Mouse (Mus musculus): ENCODE measurements around the gene Dusp14.

Dusp14 gene

GRCm38 (mm10) chr11:84069034-84069370 lies at the start of gene Dusp14:
Gene Dusp14 (minus strand): TSS chr11:84069261.
- DNase-seq (ENCODE audit: low read depth) = no peak

- DNase-seq (ENCODE audit: low read depth) = no peak
Measured at GRCm38 (mm10) chr11:84117431-84117830, 48.4 kb upstream of the Dusp14 start.

DNA sequence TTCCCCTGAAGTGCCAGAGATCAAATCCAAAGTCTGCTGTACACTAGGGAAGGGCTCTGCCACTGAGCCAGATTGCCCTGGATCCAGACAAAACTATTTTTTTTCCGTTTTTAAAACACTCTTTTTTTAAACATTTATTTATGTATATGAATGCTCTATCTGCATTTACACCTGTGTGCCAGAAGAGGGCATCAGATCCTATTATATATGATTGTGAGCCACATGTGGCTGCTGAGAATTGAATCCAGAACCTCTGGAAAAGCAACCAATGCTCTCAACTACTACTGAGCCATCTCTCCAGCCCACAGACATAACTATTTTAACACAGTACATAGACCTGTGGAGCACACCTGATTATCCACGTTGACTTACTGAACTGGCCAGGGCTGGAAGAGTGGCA lies 47.2 kb upstream of the Dusp14 start:
- DNase-seq (ENCODE audit: low read depth) = no peak

DNA sequence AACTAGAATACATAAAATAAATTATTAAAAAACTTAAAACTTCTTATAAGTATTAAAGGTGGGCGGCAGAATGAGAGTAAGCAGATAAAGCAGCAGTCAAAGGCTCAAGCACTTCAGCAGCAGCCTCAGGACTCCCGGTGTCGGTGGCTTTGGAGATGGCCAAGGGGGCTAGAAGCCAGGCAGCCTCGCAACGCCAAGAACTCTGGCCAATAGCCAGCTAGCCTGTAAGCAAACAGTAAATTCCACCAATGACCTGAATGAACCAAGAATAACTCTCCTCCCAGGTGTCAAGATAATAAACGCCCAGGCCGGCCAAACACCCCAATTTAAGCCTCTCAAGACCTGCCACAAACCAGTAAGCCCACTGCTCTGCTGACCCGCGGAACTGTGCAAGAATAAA lies 46.6 kb upstream of the Dusp14 start:
- DNase-seq (ENCODE audit: low read depth) = no peak

GRCm38 (mm10) chr11:84113623-84114022 lies 44.6 kb upstream of the Dusp14 start:
- no peak for DNase-seq (ENCODE audit: low read depth)

- no peak for DNase-seq (ENCODE audit: low read depth)
Measured at GRCm38 (mm10) chr11:84107137-84107536, 38.1 kb upstream of the Dusp14 start.

DNA sequence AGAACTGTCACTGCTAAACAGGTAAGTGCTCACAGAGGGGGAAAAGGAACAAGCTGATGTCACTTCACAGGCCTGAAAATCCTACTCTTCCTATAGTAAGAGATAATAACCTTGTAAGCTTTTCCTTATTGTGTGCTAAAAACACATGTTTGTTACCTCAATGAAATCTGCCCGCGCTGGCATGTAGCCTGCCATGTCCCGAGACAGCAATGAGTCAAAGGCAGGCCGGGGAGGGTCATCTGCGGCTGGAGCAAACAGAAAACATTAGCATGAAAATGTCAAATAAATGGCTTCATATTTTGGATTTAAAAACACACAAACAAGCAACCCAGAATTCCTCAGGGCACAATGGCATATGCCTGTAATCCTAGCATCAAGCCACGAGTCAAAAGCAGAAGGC lies 35.0 kb upstream of the Dusp14 start:
- no peak for DNase-seq (ENCODE audit: low read depth)

GRCm38 (mm10) chr11:84101182-84101581 lies 32.1 kb upstream of the Dusp14 start:
- DNase-seq (ENCODE audit: low read depth) = no peak

DNA sequence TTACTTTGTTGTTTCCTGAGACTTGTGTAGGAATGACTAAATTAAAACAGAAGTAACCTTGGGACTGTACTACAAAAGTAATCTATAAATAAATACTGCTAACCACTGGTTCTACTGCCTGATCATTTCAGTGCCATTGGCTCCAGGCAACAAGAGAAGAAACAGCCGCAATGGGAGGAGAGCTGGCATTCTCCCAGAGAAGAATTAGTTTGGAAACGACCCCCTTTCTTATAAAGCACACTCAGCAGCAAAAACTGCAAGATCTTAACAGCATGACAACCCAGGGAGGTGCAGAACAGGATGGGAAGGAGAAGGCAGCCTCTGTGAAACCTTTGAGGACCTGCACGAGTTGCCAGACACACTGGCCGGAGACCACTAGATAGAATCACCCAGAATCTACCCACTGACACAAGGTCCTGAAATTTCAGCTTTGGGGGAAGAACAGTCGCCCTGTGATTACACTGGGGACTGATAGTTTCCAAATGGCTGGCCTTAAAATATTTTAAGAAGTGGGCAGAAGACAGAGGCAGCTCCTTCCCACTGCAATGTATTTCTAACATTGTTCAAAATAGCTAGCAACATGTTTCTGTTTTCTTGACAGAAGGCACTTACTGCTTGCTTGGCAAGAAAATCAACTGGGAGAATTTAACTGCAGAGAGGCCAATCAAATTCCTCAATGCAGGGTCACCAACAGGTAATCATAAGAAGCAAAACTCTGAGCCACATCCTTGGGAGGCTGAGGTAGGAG lies 28.4 kb upstream of the Dusp14 start:
- no peak for DNase-seq (ENCODE audit: low read depth)

- no peak for DNase-seq (ENCODE audit: low read depth)
Measured at GRCm38 (mm10) chr11:84095084-84095483, 26.0 kb upstream of the Dusp14 start.

GRCm38 (mm10) chr11:84090572-84090971 lies 21.5 kb upstream of the Dusp14 start:
- no peak for DNase-seq (ENCODE audit: low read depth)

DNA sequence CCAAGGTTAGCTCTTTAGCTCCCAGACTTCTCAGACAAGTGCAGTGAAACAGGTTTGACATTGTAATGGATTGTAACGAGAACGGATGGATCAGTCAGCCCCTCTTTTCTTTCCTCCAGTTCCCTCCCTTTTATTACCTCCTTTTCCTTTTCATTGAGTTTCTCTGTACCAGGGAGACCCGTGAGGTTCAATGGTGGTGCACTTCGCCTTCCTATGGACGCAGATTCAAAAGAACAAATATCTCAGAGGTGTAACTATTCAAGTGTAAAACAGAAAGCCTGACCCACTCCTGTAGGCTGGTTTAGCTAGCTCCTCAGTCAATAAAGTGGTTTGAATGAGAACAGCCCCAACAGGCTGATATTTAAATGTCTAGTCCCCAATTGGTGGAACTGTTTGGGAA lies 12.8 kb upstream of the Dusp14 start:
- DNase-seq (ENCODE audit: low read depth) = no peak

DNA sequence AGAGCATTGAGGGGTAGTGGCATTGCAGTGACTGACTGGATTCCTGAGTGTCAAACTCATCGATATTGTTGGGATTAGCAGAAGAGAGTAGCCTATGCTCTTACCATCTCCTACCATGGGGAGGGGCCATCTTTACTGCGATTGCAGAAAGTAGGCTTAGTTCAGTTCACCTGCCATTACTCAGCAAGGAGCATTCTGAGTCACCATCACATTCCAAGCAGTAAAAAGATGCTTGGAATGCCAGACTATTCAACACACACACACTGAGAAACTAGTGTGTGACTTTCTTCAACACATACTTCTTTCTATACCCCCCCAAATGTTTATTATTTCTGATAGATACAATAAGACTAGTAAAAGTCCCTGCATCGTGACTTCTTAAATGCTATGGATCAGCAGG lies 11.3 kb upstream of the Dusp14 start:
- DNase-seq (ENCODE audit: low read depth) = no peak

DNA sequence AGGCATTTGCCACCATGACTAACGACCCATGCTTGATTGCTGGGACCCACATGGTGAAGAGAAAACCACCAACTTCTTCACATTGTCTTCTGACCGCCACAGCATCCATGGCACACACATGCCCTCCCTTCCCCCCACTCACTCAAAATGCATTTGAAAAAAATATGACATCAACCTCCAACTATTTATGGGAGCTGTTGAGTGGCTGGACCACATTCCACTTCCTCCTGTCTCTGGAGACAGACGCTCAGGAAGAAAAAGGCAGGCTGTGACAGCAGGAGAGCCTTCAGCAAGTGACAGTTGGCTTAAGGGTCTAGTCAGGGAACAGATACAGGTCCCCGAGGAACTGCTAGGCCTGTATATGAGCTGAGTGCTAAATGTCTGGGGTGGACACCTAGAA lies 10.8 kb upstream of the Dusp14 start:
- no peak for DNase-seq (ENCODE audit: low read depth)

- no peak for DNase-seq (ENCODE audit: low read depth)
Measured at GRCm38 (mm10) chr11:84079361-84079760, 10.3 kb upstream of the Dusp14 start.

DNA sequence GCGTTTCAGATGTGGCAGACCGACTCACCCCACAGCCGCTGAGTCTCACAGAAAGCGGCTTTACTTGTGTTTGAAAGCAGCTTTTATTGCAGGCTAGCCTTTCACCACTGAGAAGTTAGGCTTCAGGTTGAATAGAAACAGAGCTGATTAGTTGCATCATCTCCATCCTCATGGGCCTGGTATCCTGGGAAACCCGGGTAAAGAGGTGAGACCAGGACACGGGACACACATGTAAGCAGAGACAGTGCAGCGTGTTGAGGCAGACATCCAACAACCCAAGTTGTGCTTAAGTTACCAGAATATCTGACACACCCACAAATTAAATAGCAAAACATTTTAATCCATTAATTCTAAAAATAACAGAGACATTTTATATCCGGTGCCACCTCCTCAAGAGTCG lies 9.5 kb upstream of the Dusp14 start:
- no peak for DNase-seq (ENCODE audit: low read depth)

- DNase-seq (ENCODE audit: low read depth) = no peak
Measured at GRCm38 (mm10) chr11:84077008-84077407, 7.9 kb upstream of the Dusp14 start.

- no peak for DNase-seq (ENCODE audit: low read depth)
Measured at GRCm38 (mm10) chr11:84073816-84074764, 5.0 kb upstream of the Dusp14 start.

DNA sequence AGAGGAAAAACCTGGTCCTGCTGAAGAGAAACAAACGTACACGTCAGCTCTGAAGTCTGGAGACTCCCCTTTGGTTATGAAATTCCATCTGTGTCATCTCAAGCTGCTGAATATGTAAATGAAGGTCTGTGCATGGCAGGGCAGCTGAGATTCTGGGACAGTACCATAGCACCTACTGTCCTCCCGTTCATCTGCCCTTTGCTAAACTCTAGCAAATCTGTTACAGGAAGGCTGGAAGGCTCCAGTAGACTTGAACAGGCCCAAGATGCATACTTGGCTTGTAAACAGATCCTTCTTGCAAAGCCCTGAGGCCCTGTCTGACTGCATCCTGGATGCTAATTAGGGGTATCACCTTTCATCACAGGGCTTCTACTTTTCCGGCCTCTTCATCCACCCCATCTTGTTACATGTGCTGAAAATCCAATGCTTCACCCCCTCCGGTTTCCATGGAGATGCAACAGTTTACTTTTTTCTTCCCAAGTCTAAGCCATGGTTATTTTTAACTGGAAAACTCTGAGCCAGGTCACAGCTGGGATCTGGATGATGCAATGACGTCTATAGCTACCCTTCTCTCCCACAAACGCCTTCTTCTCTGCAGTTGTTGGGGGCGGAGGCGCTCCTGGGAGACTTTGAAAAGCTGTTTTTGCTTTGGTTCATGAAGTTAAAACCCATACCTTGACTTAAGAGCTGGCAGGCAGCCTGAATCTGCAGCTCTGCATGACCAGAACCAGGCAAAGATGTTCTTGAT lies 4.0 kb upstream of the Dusp14 start:
- no peak for DNase-seq (ENCODE audit: low read depth)

DNA sequence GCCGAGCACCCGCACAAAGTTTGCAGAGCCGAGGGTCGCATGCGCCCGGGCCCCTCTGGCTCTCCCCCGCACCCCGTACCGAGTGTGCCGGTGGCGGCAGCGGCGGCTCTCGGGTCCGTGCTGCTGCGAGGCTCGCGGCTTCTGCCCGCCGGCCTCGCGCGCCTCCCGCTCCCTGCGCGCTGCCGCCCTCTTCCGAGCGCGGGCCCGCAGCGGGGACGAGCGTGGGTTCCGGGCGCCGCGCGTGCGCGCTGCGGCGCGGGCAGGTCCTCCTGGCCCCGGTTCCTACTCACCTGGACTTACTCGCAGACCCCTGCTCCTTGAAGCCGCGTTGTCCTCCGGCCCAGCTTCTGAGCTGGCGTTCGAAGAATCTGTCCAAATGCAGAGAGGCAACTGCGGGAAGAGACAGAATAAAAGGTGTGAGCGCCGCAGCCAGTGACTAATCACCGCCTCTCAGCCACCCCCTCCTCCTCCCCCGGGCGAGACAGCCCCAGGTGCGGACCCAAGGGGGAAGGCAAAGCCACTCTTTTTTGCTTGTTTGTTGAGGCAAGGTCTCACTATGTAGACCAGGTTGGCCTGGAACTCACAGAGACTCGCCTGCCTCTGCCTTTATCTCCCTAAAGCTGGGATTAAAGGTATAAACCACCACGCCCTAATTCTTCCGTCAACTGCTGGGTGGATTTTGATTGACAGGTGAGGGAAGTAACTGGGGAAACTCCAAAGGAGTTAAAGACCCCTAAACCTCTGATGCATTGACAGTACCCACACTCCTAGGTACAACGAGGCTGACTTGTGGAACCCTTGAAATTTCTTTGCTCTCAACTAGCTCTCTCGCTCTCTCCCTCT lies 649 bp downstream of the Dusp14 start:
- no peak for DNase-seq (ENCODE audit: low read depth)

GRCm38 (mm10) chr11:84067720-84068190 lies 1.3 kb downstream of the Dusp14 start:
- no peak for DNase-seq (ENCODE audit: low read depth)

Measured in c-Kit-positive CD71-positive TER-119-negative erythroid progenitor cells, embryonic 14.5 days (primary cell).